Mouse (Mus musculus): ENCODE data around the gene Gimap8. TPM values are rescaled to one million over a fixed set of nuclear protein-coding genes. Genes with fewer than 3 reads are reported as not detected.

Gimap8 gene
- polyA plus RNA-seq, 1 experiment from 2014 or later = 0.81 TPM

DNA sequence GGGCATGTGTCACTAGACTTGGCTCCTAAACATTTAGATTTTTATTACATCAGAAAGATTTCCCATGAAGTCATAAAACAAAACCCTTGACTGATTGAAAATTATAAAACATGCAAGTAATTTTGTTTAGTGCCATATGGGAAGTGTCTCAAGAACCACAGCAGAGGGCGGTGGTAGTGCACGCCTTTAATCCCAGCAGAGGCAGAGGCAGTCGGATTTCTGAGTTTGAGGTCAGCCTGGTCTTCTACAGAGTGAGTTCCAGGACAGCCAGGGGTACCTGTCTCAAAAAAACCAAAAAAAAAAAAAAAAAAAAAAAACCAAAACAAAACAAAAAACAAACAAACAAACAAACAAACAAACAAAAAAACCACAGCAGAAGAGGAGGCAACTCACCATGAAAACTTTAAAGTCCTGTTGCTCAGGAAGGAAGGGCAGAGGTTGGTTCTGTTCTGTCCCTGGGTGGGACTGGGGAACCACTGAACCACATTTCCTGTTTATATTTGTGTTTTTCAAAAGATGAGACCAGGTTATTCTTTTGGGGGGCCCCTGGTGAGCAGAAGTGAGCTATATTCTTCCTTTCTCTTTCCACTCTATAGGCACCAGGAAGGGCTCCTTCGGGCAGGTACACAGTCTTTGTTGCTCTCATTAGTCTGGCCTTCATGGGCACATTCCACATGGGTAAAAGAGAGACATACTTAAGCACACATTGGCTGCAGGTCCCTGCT, 50.0 kb downstream of the Gimap8 start:
- no peak for ATAC-seq (ENCODE audit: insufficient read depth)
- Histone ChIP-seq H3K27me3 (no peaks in the 10 kb centered on the region), H3K9me3 (replicated peaks) (no peaks in the 10 kb centered on the region), H3K4me2 (no peak overlapping the region), H3K9ac (no peak overlapping the region), H3K27ac (replicated peaks) (no peak overlapping the region), H3K36me3 (replicated peaks) (no peaks in the 10 kb centered on the region), H3K4me3 (replicated peaks) (no peak overlapping the region), H3K4me1 (replicated peaks) (no peaks in the 10 kb centered on the region)
- 61% methylated on average over 4 of the region's 4 CpGs for WGBS (ENCODE audit: insufficient replicate concordance)

DNA sequence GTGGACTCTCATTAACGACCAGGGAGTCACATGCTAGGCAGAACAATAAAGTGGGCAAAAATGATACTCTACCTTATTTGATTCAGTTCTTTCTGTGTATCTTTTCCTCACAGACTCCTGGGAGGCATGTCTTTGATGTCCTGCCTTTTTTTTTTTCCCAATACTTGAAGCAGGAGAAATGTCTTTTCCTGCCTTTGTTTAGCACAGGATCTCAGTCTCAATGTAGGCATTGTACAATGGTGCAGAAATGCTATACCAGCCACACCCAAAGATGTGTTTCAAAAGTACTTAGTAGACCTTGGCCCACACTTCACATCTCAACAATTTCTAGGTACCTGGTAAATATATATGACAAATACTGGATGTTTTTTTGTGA, 50.5 kb downstream of the Gimap8 start:
- Histone ChIP-seq H3K27ac (replicated peaks) (no peak overlapping the region), H3K4me2 (no peak overlapping the region), H3K4me1 (replicated peaks) (no peaks in the 10 kb centered on the region), H3K4me3 (replicated peaks) (no peak overlapping the region), H3K9me3 (replicated peaks) (no peaks in the 10 kb centered on the region), H3K27me3 (no peaks in the 10 kb centered on the region), H3K9ac (no peak overlapping the region), H3K36me3 (replicated peaks) (no peaks in the 10 kb centered on the region)
- no peak for ATAC-seq (ENCODE audit: insufficient read depth)
- WGBS (ENCODE audit: insufficient replicate concordance) = 18% methylated on average over 1 of the region's 1 CpGs

DNA sequence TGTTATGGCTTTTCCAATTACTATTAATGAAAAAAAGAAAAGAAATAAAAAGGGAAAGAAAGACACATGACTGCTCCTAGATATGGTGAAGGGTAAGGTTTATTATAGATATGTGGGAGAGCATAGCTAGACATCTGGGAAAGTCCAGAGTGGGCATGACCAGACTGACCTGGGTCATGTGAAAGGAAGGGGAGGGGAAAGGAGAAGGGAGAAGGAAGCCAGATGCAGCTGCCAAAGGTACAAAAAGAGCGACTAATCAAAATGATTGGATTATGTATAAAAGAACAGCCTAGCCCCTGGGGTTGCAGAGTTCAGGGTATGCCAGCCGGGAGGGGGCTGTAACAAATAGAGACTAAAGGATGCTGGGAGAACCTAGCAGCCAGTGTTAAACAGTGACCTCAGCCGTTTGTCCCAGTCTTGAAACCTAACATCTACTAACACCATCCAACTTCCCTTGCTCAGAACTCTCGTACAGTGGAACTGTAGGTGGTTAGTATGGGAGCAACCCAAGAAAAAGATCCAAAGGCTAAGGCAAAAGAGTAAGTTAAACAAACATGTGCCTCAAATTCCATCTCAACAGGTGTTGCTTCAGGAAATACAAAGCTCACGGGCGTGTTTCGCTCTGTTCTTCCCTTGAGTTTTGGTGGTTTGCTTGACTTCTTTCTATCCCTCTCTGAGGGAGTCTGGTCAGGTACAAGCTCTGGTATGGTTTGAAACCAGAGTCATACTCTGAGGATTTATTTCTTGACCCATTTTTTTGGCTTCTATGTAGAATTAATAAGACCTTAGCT, 51.2 kb downstream of the Gimap8 start:
- ATAC-seq (ENCODE audit: insufficient read depth) = no peak
- Histone ChIP-seq H3K36me3 (replicated peaks) (no peaks in the 10 kb centered on the region), H3K4me1 (replicated peaks) (no peaks in the 10 kb centered on the region), H3K9ac (no peak overlapping the region), H3K4me3 (replicated peaks) (no peak overlapping the region), H3K4me2 (no peak overlapping the region), H3K27me3 (no peaks in the 10 kb centered on the region), H3K9me3 (replicated peaks) (no peaks in the 10 kb centered on the region), H3K27ac (replicated peaks) (no peak overlapping the region)
- whole genome bisulfite sequencing (ENCODE audit: insufficient replicate concordance) = 52% methylated on average over 7 of the region's 7 CpGs

DNA sequence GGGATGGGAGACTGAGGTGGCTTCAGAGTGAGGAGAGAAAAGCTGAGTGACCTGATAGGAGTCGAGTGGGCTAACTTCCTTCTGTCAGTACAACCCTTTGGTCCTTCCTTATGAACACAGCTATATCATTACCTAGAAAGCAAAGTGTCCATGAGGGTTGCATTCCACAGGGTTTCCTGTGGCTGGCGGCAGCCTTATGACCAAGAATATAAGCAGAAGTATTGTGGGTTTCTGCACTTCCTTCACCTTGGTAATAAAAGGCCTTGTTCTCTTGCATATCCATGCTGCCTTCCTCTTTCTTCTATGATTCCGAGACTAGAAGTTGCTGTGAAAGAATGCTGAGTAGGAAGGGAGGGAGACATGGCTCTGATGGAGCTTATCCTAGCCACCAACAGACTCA, 51.9 kb downstream of the Gimap8 start:
- Histone ChIP-seq H3K4me2 (no peak overlapping the region), H3K9me3 (replicated peaks) (no peaks in the 10 kb centered on the region), H3K36me3 (replicated peaks) (no peaks in the 10 kb centered on the region), H3K27ac (replicated peaks) (no peak overlapping the region), H3K4me3 (replicated peaks) (no peak overlapping the region), H3K9ac (no peak overlapping the region), H3K27me3 (no peaks in the 10 kb centered on the region), H3K4me1 (replicated peaks) (no peaks in the 10 kb centered on the region)
- 16% methylated on average over 3 of the region's 3 CpGs for WGBS (ENCODE audit: insufficient replicate concordance)
- ATAC-seq (ENCODE audit: insufficient read depth) = no peak

DNA sequence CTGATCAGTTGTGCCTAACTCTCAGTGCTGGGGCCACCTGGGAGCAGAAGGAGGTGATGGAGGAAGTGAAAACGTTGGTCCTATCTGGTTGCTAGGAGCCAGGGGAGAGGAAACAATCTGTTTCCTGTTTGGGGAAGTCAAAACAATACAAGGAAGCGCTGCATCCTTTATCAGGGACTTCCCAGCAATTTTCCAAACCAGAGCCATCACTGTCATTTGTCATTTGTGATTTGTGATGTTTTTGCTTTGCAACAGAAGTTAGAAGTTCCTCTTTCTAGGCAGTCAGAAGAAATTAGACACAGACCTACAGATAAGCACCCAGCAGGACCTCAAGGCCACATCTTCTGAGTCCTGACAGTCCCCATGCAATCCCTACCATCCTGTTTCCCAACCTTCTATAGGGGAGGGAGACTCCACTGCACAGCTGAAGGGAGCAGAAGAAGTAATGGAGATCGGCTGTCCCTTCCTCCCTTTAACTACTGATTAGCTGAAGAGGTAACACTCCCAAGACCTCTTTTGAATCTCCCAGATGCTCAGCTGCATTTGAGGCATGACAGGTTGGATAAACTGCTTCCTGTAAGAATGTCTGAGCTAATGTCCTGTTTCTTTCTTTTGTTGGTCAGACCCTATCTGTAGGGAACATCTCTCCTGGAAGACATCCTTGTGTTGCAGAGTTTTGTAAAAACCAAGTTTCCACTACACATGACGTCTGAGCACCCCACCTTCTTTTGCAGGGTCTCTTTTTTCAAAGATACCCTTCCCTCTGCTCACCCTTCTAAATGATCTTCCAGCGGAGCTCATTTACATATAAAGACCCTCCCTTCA, 53.4 kb downstream of the Gimap8 start:
- ATAC-seq (ENCODE audit: insufficient read depth) = peak; percentile 51
- H3K4me1 ChIP-seq (replicated peaks) = no peaks in the 10 kb centered on the region
- 13% methylated on average over 5 of the region's 5 CpGs for WGBS (ENCODE audit: insufficient replicate concordance)

DNA sequence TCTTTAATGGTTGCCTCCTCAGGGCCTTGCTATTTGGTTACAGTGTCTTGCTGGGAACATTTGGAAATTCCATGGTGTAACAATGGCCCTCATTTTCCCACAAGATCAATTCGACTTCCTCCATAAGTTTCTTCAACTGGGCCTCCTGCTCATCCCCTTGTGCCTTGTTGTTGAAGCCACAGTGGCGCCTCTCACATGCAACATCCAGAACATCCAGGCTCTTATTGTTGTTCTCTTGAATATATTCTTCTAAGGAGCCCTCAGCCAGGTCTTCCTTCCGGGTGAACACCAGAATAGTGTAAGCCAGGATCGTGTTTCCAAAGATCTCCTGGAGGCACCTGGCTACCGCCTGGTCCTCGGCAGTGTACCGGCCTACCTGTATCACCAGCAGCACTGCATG, 55.1 kb downstream of the Gimap8 start:
- no peak overlapping the region for H3K4me3 ChIP-seq (replicated peaks)
- no peak for ATAC-seq (ENCODE audit: insufficient read depth)
- H3K27me3 ChIP-seq = no peaks in the 10 kb centered on the region
- H3K9ac ChIP-seq = no peak overlapping the region
- H3K27ac ChIP-seq (replicated peaks) = no peak overlapping the region
- WGBS (ENCODE audit: insufficient replicate concordance) = 67% methylated on average over 7 of the region's 7 CpGs
- no peak overlapping the region for H3K4me2 ChIP-seq
- no peaks in the 10 kb centered on the region for H3K4me1 ChIP-seq (replicated peaks)
- no peaks in the 10 kb centered on the region for H3K9me3 ChIP-seq (replicated peaks)
- no peaks in the 10 kb centered on the region for H3K36me3 ChIP-seq (replicated peaks)

More for the DNA sequence above, 53.4 kb downstream of the Gimap8 start:
- Histone ChIP-seq H3K4me2 (no peak overlapping the region), H3K4me3 (replicated peaks) (no peak overlapping the region), H3K27ac (replicated peaks) (no peak overlapping the region), H3K9me3 (replicated peaks) (no peaks in the 10 kb centered on the region), H3K36me3 (replicated peaks) (no peaks in the 10 kb centered on the region), H3K27me3 (no peaks in the 10 kb centered on the region), H3K9ac (no peak overlapping the region)

DNA sequence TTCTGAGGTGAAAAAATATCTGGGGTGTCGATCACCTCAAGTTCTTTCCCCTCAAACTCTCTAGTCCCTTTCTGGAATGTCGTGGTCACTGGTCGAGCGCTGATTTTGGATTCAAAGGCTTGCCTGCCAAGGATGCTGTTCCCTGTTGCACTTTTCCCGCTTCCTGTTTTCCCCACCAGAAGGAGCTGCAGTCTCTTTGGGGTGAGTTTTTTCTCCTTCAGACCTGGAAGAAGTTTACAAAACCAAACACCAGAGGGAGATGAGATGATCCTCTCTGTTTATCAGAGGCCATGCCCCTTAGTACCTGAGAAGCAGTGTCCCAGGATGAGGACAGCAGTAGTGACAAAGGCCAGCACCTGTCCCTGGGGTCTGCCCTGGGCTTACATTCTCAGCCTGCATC, 55.6 kb downstream of the Gimap8 start:
- H3K27me3 ChIP-seq = no peaks in the 10 kb centered on the region
- no peaks in the 10 kb centered on the region for H3K4me1 ChIP-seq (replicated peaks)
- 71% methylated on average over 5 of the region's 5 CpGs for WGBS (ENCODE audit: insufficient replicate concordance)
- no peak overlapping the region for H3K4me3 ChIP-seq (replicated peaks)
- no peaks in the 10 kb centered on the region for H3K9me3 ChIP-seq (replicated peaks)
- H3K27ac ChIP-seq (replicated peaks) = no peak overlapping the region
- no peak for ATAC-seq (ENCODE audit: insufficient read depth)
- H3K4me2 ChIP-seq = no peak overlapping the region
- no peak overlapping the region for H3K9ac ChIP-seq
- no peaks in the 10 kb centered on the region for H3K36me3 ChIP-seq (replicated peaks)

DNA sequence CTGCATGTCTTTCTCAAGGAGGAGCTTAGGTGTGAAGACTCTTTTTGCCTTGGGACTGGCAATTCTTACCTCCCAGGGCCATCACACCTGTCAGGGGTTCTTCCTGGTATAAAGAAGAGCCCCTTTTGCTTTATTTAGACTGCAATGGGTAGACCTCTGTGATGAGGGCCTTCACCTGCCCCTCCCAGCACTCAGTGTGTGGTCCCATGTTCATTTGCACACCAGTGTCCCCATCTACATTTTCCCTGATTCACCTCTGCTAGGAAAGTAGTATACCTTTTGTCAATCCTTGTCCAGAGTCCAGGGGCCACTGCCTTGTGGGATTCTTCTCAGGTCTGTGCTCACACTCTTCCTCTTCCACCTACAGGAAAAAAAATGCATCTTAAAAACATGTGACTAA, 57.1 kb downstream of the Gimap8 start:
- Histone ChIP-seq H3K9me3 (replicated peaks) (no peaks in the 10 kb centered on the region), H3K4me3 (replicated peaks) (no peak overlapping the region), H3K27ac (replicated peaks) (no peak overlapping the region), H3K9ac (no peak overlapping the region), H3K4me2 (no peak overlapping the region), H3K4me1 (replicated peaks) (no peaks in the 10 kb centered on the region), H3K36me3 (replicated peaks) (no peaks in the 10 kb centered on the region), H3K27me3 (no peaks in the 10 kb centered on the region)
- ATAC-seq (ENCODE audit: insufficient read depth) = no peak

DNA sequence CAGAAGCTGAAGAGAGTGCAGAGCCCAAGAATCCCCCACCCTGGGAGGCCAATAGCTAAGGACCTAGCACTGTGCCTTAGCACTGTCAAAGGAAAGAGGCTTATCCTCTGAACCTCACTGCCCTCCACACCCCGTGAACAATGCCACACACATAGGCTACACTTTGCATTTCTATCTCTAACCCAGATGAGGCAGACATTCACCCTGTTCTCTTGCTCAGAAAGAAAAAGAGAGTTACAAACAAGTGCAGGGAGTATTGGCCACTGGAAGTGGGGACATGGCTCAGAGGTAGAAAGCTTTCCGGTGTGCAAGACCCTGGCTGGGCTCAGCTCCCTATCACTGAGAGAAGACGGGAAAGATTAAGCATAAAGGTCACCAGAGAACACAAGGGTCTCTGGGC, 59.1 kb downstream of the Gimap8 start:
- no peak for ATAC-seq (ENCODE audit: insufficient read depth)
- H3K27me3 ChIP-seq = no peaks in the 10 kb centered on the region
- no peak overlapping the region for H3K4me3 ChIP-seq (replicated peaks)
- H3K27ac ChIP-seq (replicated peaks) = no peak overlapping the region
- no peaks in the 10 kb centered on the region for H3K4me1 ChIP-seq (replicated peaks)
- no peak overlapping the region for H3K9ac ChIP-seq
- no peak overlapping the region for H3K4me2 ChIP-seq
- 26% methylated on average over 3 of the region's 3 CpGs for WGBS (ENCODE audit: insufficient replicate concordance)
- H3K36me3 ChIP-seq (replicated peaks) = no peaks in the 10 kb centered on the region
- no peaks in the 10 kb centered on the region for H3K9me3 ChIP-seq (replicated peaks)
